Mouse (Mus musculus) thymus, postnatal 36 days (tissue): Measurements from ENCODE around the gene Arhgap25.
A peak's percentile ranks its signal among the peaks of the same experiment; 100 is the strongest.
"Not testable (repeated sequence)": the region's sequence is repeated elsewhere in the genome, so short reads cannot be mapped to it uniquely, and the experiment has no call there.

Experiments
- DNase-seq, 2 experiments: peaks; one replicate each; pipeline ENCODE4 v3.0.0; 2022; ENCODE audit warnings: mixed read lengths in 2 of 2

The Arhgap25 gene

GRCm38 (mm10) chr6:87535651-87536050, 2.6 kb upstream of the Arhgap25 start:
- DNase-seq: peak in 1 of 2 experiments; percentile 42

DNA sequence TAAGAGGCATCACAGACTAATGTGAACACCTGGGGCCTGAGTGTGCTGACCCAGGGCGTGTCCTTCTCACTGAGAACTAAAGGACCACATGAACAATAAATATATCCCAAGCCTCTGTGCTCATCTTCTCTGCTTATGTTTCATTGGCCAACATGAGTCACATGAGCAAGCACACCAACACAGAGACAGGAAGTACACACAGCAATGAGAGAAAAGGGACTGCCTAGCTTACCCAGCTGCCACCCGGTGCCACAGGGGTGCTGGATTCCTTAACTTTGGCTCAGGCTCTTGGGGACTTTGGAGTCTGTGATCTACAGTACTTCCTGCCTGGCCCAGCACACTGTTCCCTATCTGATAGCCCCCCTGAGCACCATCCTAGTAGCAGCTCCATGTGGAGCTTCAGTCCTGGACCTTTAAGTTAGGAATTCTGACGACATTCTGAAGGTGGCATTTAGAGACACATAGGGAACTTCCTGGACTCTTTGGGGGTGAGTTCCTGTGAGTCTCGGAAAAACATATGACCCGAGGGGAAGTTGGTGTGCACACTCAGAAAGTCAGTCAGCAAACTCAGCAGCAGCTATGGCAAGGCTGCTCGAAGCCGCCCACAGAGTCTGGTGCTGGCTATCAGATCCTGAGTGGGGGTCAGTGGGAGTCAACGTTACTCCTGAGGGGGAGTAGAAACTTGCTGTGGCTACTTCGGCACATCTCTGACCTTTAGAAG, 2.0 kb upstream of the Arhgap25 start:
- peak; percentile 52 to 64 for DNase-seq

GRCm38 (mm10) chr6:87531456-87532015, 1.5 kb downstream of the Arhgap25 start:
- DNase-seq: no peak

GRCm38 (mm10) chr6:87530386-87530785, 2.7 kb downstream of the Arhgap25 start:
- DNase-seq: no peak

DNA sequence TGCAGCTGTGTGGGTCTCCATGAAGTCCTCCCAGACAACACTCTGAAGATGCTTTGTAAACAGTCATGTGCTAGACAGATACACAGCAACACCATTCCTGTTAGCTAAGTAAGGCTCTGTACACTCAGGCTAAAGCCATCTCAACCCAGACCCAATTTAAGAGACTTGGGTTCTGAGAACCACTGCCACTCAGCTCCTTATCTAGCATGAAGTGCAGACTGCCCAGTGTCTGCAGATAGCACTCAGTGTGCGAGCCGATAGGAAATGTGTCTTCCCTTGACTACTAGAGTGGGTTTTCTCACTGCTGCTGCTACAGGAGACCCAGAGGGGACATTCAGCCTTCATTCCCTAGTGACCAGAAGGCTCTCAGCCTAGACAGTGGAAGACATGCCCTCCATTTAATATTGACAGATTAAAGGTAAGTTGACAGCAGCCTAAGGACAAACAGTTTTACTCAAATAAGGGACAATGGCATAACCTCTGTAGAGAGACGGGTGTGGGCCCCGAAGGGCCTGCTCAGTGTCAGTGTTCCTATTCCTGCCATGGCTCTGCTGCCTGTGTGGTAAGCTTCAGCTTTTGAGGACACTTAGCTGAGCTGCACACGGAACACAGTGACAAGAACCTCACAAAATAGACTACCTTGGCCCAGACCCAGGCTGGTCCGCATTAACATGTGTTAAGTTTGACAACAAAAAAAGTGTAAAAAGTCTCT, 5.1 kb downstream of the Arhgap25 start:
- DNase-seq: no peak

GRCm38 (mm10) chr6:87527366-87527765, 5.7 kb downstream of the Arhgap25 start:
- DNase-seq: no peak

GRCm38 (mm10) chr6:87525126-87525525, 7.9 kb downstream of the Arhgap25 start:
- no peak for DNase-seq

GRCm38 (mm10) chr6:87524281-87524680, 8.8 kb downstream of the Arhgap25 start:
- no peak for DNase-seq

DNA sequence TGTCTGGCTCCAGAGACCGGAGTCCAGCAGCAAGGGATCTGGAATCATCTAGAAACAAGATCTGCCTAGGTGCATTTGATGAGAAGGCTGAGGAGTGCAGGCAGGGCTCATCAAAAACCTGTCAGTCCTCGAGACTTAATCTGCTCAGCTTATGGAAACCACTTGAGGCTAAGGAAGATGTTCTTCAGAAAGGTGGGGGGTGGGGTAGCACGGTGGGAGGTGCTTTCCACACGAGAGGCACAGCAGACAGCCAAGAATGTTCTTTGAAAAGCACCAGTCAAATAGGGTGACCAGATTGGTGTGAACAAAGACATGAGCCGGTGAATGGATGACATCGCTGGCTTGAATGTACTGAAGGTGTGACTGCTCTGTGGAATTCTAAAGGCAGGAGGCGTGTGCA, 9.3 kb downstream of the Arhgap25 start:
- no peak for DNase-seq

GRCm38 (mm10) chr6:87523085-87523484, 10.0 kb downstream of the Arhgap25 start:
- DNase-seq: no peak

DNA sequence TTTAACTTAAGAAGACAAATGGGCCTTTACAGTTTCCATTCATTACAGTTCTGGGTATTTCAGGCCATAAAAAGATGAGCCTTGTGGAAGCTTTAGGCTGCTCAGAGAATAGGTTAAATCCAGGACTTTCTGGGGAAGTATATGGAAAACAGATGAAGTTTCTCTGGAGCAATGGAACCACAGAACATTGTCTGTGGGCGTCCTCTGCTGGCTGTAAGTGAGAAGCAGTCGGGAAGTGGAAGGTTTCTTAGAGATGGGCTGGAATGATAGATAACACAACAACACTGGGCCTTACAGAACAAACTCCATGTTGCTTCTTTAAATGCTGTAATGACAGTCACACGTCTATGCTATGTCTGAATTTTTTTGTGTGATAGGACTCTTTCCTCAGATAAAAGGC, 10.8 kb downstream of the Arhgap25 start:
- DNase-seq: no peak

DNA sequence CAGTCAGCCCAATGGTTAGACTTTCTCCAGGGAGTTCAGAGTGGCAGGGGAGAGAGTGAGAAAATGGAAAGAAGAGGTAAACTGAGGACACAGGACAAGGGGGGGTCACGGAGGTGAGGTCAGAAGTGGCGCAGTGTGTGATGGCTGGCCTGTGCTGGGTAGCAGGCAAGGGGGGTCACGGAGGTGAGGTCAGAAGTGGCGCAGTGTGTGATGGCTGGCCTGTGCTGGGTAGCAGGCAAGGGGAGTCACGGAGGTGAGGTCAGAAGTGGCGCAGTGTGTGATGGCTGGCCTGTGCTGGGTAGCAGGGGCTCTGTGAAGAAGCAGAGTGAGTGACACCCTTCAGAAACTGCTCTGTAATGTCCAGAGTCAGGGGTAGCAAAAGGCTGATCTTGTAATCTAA, 11.4 kb downstream of the Arhgap25 start:
- DNase-seq: not testable (repeated sequence)

- no peak for DNase-seq
Measured at GRCm38 (mm10) chr6:87520572-87520971, 12.5 kb downstream of the Arhgap25 start.

DNA sequence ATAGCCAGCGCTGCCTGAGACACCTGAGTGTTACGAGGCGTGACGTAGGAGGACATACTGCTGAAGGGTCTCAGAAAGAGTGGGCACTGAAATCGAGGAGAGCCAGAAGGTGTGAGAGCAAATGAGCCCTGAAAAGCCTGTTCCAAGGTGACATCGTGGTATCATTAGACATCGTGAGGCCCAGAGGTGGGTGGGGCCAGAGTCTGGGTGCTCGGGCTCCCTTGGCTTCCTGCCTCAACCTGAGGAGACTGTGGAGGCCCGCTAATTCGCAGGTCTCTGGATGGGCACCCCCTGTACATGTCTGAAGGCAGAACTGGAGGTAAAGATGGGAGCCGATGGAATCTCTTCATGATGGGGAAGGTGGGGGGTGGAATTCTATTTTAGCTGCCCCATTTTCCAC, 13.2 kb downstream of the Arhgap25 start:
- no peak for DNase-seq

GRCm38 (mm10) chr6:87518622-87519021, 14.4 kb downstream of the Arhgap25 start:
- no peak for DNase-seq

GRCm38 (mm10) chr6:87517753-87518409, 15.2 kb downstream of the Arhgap25 start:
- no peak for DNase-seq

GRCm38 (mm10) chr6:87514321-87514720, 18.7 kb downstream of the Arhgap25 start:
- DNase-seq: no peak

GRCm38 (mm10) chr6:87513046-87513767, 19.9 kb downstream of the Arhgap25 start:
- peak; percentile 75 to 77 for DNase-seq

- no peak for DNase-seq
Measured at GRCm38 (mm10) chr6:87510999-87511398, 22.1 kb downstream of the Arhgap25 start.

DNA sequence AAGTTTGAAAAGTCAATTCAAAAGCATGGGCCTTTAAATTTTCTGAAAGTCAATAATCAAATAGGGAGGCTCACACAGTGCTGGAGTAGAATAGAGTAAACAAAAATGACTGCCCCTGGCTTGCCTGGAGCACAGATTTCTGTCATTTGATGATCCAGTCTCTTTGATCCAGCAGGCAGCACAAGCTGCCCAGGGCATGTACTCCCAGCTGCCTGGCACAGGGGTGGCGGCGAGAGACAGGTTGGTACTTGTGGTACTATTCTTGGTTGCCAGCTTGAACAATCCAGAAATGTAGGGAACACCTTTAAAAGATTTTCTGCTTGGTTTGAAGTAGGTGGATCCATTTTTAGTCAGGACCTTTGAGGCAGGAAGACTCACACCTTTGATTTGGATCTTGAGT, 23.3 kb downstream of the Arhgap25 start:
- no peak for DNase-seq

DNA sequence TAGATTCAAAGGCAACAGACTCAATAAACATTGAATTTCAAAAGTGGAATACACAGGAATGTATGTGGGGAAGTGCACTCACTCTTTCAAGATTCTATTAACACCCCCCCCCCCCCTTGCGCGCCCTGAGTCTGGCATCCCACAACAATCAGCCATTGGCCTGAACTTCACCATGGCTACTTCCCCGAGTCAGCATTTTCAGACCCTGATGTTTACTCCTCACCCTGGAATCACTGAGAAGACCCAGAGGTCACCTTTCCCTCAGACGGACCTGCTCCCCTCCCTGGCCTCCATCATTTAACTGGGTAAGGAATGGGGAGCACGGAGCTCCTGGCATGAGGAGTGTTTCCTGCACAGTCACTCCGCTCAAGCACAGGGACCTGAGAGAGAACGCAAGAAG, 28.2 kb downstream of the Arhgap25 start:
- DNase-seq: no peak

- peak; percentile 32 to 55 for DNase-seq
Measured at GRCm38 (mm10) chr6:87503976-87504375, 29.1 kb downstream of the Arhgap25 start.

- DNase-seq: no peak
Measured at GRCm38 (mm10) chr6:87503536-87503935, 29.5 kb downstream of the Arhgap25 start.
